Mouse (Mus musculus) liver, embryonic 16.5 days (tissue): ENCODE results near the gene Acsf2. TPM values are rescaled to one million over a fixed set of nuclear protein-coding genes. Genes with fewer than 3 reads are reported as not detected.
A peak's percentile ranks its signal among the peaks of the same experiment; 100 is the strongest.

Experiments used
- ATAC-seq: fragments of 200-750 bp; cut with Nextera tagmentation; 2 replicates; pipeline ENCODE4 v1.8.0; 2017; ENCODE audit warnings: low read depth, mild to moderate bottlenecking, moderate number of reproducible peaks, moderate library complexity
- H3K27ac ChIP-seq: fragments of 300-500 bp; sonication (generic); 2 replicates; pipeline ENCODE4 v1.5.1; 2014; ENCODE audit warnings: mild to moderate bottlenecking, low read length
- H3K27me3 ChIP-seq: fragments of 300-500 bp; sonication (generic); 2 replicates; pipeline ENCODE4 v1.6.1; 2014; ENCODE audit warnings: low read depth, low read length, mixed read lengths; ENCODE audit not compliant: control insufficient read depth, insufficient read depth
- H3K36me3 ChIP-seq: fragments of 300-500 bp; sonication (generic); 2 replicates; pipeline ENCODE4 v1.6.1; 2014; ENCODE audit warnings: mild to moderate bottlenecking; ENCODE audit not compliant: control insufficient read depth, insufficient read depth
- H3K4me1 ChIP-seq: fragments of 300-500 bp; sonication (generic); 2 replicates; pipeline ENCODE4 v1.6.1; 2014; ENCODE audit warnings: low read depth, low read length, mixed read lengths; ENCODE audit not compliant: control insufficient read depth
- H3K4me2 ChIP-seq: fragments of 300-500 bp; sonication (generic); 2 replicates; pipeline ENCODE4 v1.6.1; 2014; ENCODE audit warnings: low read depth, low read length, mixed read lengths
- H3K4me3 ChIP-seq: fragments of 300-500 bp; sonication (generic); 2 replicates; pipeline ENCODE4 v1.5.1; 2014; ENCODE audit warnings: low read depth, mild to moderate bottlenecking, low read length
- H3K9ac ChIP-seq: fragments of 300-500 bp; sonication (generic); 2 replicates; pipeline ENCODE4 v1.6.1; 2014; ENCODE audit warnings: low read depth, low read length
- H3K9me3 ChIP-seq: fragments of 300-500 bp; sonication (generic); replicated peaks from 2 replicates; pipeline ENCODE4 v1.6.1; 2016; ENCODE audit warnings: low read length; ENCODE audit not compliant: control insufficient read depth
- WGBS: fragments of 180-500 bp; shearing (Covaris S2); extraction: QIAGEN DNeasy Blood & Tissue Kit; methylation state at CpG from one replicate; pipeline ENCODE4 v1.1.7; 2014; ENCODE audit not compliant: insufficient replicate concordance; 5-methylcytosine and 5-hydroxymethylcytosine counted together
- polyA plus RNA-seq: library from polyadenylated mRNA; unstranded; fragments of >200 nt; fragmentation: Nextera tagmentation; extraction: Ambion mirVana; gene quantifications from 2 replicates; pipeline ENCODE4 v1.2.1, GENCODE M21; 2015

The Acsf2 gene
- polyA plus RNA-seq, 1 experiment from 2014 or later = 1.4 TPM

GRCm38 (mm10) chr11:94564437-94565150, 37.1 kb downstream of the Acsf2 start, which contains the start of gene Chad:
Gene Chad (plus strand): TSS chr11:94565047.
- Histone ChIP-seq H3K4me1 (peaks cover 6% of the 10 kb centered on the region), H3K27ac (no peak within 1 kb of the TSS), H3K4me2 (peak within 1 kb of the TSS; percentile 46), H3K4me3 (no peak within 1 kb of the TSS), H3K36me3 (no peaks in the 10 kb centered on the region), H3K9me3 (no peaks in the 10 kb centered on the region), H3K9ac (no peak within 1 kb of the TSS), H3K27me3 (peaks cover 14% of the 10 kb centered on the region)
- 3% methylated on average over 35 of the region's 35 CpGs for WGBS
- no peak; the same call in 1 of the 2 replicates for ATAC-seq

GRCm38 (mm10) chr11:94563821-94564220, 37.9 kb downstream of the Acsf2 start:
- Histone ChIP-seq H3K9ac (no peak overlapping the region), H3K27ac (no peak overlapping the region), H3K9me3 (no peaks in the 10 kb centered on the region), H3K4me2 (0 out of 2 replicates have a peak overlapping the region, but pooled peaks have one; percentile 46), H3K36me3 (no peaks in the 10 kb centered on the region), H3K4me1 (peaks cover 6% of the 10 kb centered on the region), H3K27me3 (peaks cover 14% of the 10 kb centered on the region), H3K4me3 (no peak overlapping the region)
- no peak for ATAC-seq
- 30% methylated on average over 5 of the region's 5 CpGs for WGBS

GRCm38 (mm10) chr11:94563383-94563782, 38.3 kb downstream of the Acsf2 start:
- no peak overlapping the region for H3K4me2 ChIP-seq
- H3K4me1 ChIP-seq = peaks cover 6% of the 10 kb centered on the region
- H3K27ac ChIP-seq = no peak overlapping the region
- H3K27me3 ChIP-seq = peaks cover 14% of the 10 kb centered on the region
- no peak for ATAC-seq
- 73% methylated on average over 5 of the region's 5 CpGs for WGBS
- H3K9me3 ChIP-seq = no peaks in the 10 kb centered on the region
- no peaks in the 10 kb centered on the region for H3K36me3 ChIP-seq
- no peak overlapping the region for H3K9ac ChIP-seq
- H3K4me3 ChIP-seq = no peak overlapping the region

- H3K4me1 ChIP-seq = no peaks in the 10 kb centered on the region
- H3K9ac ChIP-seq = no peak overlapping the region
- ATAC-seq = no peak
Observed at GRCm38 (mm10) chr11:94558226-94558625, 43.4 kb downstream of the Acsf2 start.

GRCm38 (mm10) chr11:94550442-94550744, 51.3 kb downstream of the Acsf2 start:
- no peak overlapping the region for H3K4me2 ChIP-seq
- H3K4me1 ChIP-seq = peaks cover 4% of the 10 kb centered on the region
- no peak overlapping the region for H3K4me3 ChIP-seq
- H3K9me3 ChIP-seq = no peaks in the 10 kb centered on the region
- H3K36me3 ChIP-seq = no peaks in the 10 kb centered on the region
- H3K9ac ChIP-seq = no peak overlapping the region
- 51% methylated on average over 5 of the region's 5 CpGs for WGBS
- H3K27ac ChIP-seq = no peak overlapping the region
- no peak for ATAC-seq
- H3K27me3 ChIP-seq = no peaks in the 10 kb centered on the region

More at GRCm38 (mm10) chr11:94558226-94558625, 43.4 kb downstream of the Acsf2 start:
- Histone ChIP-seq H3K9me3 (no peaks in the 10 kb centered on the region), H3K4me2 (no peak overlapping the region), H3K4me3 (no peak overlapping the region), H3K27ac (no peak overlapping the region), H3K36me3 (no peaks in the 10 kb centered on the region), H3K27me3 (no peaks in the 10 kb centered on the region)
- 64% methylated on average over 3 of the region's 3 CpGs for WGBS

- H3K27ac ChIP-seq = no peak overlapping the region
- H3K27me3 ChIP-seq = no peaks in the 10 kb centered on the region
- H3K9ac ChIP-seq = no peak overlapping the region
- H3K4me2 ChIP-seq = peak overlapping the region; percentile 78; the same call in 1 of the 2 replicates
- no peak overlapping the region for H3K4me3 ChIP-seq
- H3K36me3 ChIP-seq = no peaks in the 10 kb centered on the region
- H3K4me1 ChIP-seq = peaks cover 4% of the 10 kb centered on the region
- H3K9me3 ChIP-seq = no peaks in the 10 kb centered on the region
- 31% methylated on average over 10 of the region's 10 CpGs for WGBS
- no peak for ATAC-seq
Observed at GRCm38 (mm10) chr11:94549691-94550441, 51.8 kb downstream of the Acsf2 start.

- H3K4me2 ChIP-seq = peak within 1 kb of the TSS; percentile 78
- 0 out of 2 replicates have a peak within 1 kb of the TSS, but pooled peaks have one; percentile 26 for H3K27ac ChIP-seq
- H3K4me1 ChIP-seq = peaks cover 4% of the 10 kb centered on the region
- 2% methylated on average over 49 of the region's 49 CpGs for WGBS
- H3K27me3 ChIP-seq = no peaks in the 10 kb centered on the region
- peak within 1 kb of the TSS; percentile 73 for H3K4me3 ChIP-seq
- no peaks in the 10 kb centered on the region for H3K9me3 ChIP-seq
- H3K36me3 ChIP-seq = no peaks in the 10 kb centered on the region
- H3K9ac ChIP-seq = peak within 1 kb of the TSS; percentile 71
- ATAC-seq = peak; percentile 82
Observed at GRCm38 (mm10) chr11:94548888-94549690, 52.6 kb downstream of the Acsf2 start, which contains the start of gene Rsad1. Gene Rsad1 (minus strand): TSS chr11:94549255.

GRCm38 (mm10) chr11:94548041-94548784, 53.5 kb downstream of the Acsf2 start:
- H3K4me2 ChIP-seq = peak overlapping the region; percentile 78
- H3K4me1 ChIP-seq = peaks cover 4% of the 10 kb centered on the region
- no peak; the same call in 1 of the 2 replicates for ATAC-seq
- H3K4me3 ChIP-seq = peak overlapping the region; percentile 73
- no peaks in the 10 kb centered on the region for H3K27me3 ChIP-seq
- 8% methylated on average over 24 of the region's 24 CpGs for WGBS
- no peaks in the 10 kb centered on the region for H3K9me3 ChIP-seq
- no peak overlapping the region for H3K27ac ChIP-seq
- no peaks in the 10 kb centered on the region for H3K36me3 ChIP-seq
- H3K9ac ChIP-seq = peak overlapping the region; percentile 71
